Comparison of ENCODE assay signal across 22 mouse cellular contexts in genomic region chr6:113464040-113464439, GRCm38 (mm10). TPM values are rescaled to one million over a fixed set of nuclear protein-coding genes. Genes with fewer than 3 reads are reported as not detected.
"Had no signal": no experiment of that assay in that cellular context is flagged by ENCODE, and none has a peak within 500 bp of the region (broad histone marks: within the 10 kb centered on the region; RNA-seq: fewer than 3 reads in every experiment).

No protein-coding gene starts in this region.

- ATAC-seq: liver, postnatal 0 days; lung, postnatal 0 days; midbrain, embryonic 13.5 days; midbrain, embryonic 15.5 days had no signal

- H3K9ac ChIP-seq: liver, postnatal 0 days; lung, embryonic 15.5 days; midbrain, embryonic 13.5 days; midbrain, embryonic 15.5 days; stomach, embryonic 15.5 days had no signal

- H3K36me3 ChIP-seq: lung, embryonic 15.5 days; midbrain, embryonic 13.5 days; midbrain, embryonic 15.5 days; stomach, embryonic 15.5 days had no signal

- H3K27me3 ChIP-seq: lung, embryonic 15.5 days; midbrain, embryonic 15.5 days; stomach, embryonic 15.5 days had no signal

- H3K4me3 ChIP-seq: lung, embryonic 15.5 days; megakaryocyte, embryonic 14.5 days; midbrain, embryonic 13.5 days; midbrain, embryonic 15.5 days; stomach, embryonic 15.5 days had no signal

- H3K4me1 ChIP-seq: midbrain, embryonic 13.5 days had no signal

- H3K4me2 ChIP-seq: lung, embryonic 15.5 days; midbrain, embryonic 11.5 days; midbrain, embryonic 13.5 days; midbrain, embryonic 15.5 days; stomach, embryonic 15.5 days had no signal

- H3K9me3 ChIP-seq: lung, embryonic 15.5 days; megakaryocyte, embryonic 14.5 days; midbrain, embryonic 13.5 days; midbrain, embryonic 15.5 days; stomach, embryonic 15.5 days had no signal

- H3K27ac ChIP-seq: lung, embryonic 15.5 days; macrophage; midbrain, embryonic 13.5 days; midbrain, embryonic 15.5 days; stomach, embryonic 15.5 days; stomach, postnatal 0 days had no signal

- DNase-seq: liver, postnatal 0 days; lung, adult 2 months; lung, postnatal 14 days; lung, postnatal 36 days; right cerebral cortex, postnatal 14 days; thymus, adult 2 months; thymus, postnatal 25 days; thymus, postnatal 4 days had no signal

RNA-seq across cellular contexts. Expression of gene Il17re, which starts 5.8 kb away (rescaled TPM):
- total RNA-seq: monocyte, adult 5-6 weeks had no signal
- polyA plus RNA-seq: macrophage had no signal

RNA-seq across cellular contexts. Expression of gene Il17rc, which starts 7.2 kb away (rescaled TPM):
- total RNA-seq: megakaryocyte progenitor cell, adult 5-6 weeks; monocyte, adult 5-6 weeks; neutrophil, adult 5-6 weeks had no signal
- polyA plus RNA-seq: macrophage had no signal

RNA-seq across cellular contexts. Expression of gene Cidec, which starts 28.5 kb away (rescaled TPM):
- total RNA-seq: megakaryocyte progenitor cell, adult 5-6 weeks; midbrain, postnatal 0 days; monocyte, adult 5-6 weeks; neutrophil, adult 5-6 weeks had no signal
- polyA plus RNA-seq: lung, embryonic 15.5 days; macrophage; midbrain, embryonic 11.5 days; midbrain, embryonic 13.5 days; midbrain, embryonic 15.5 days; neural tube, embryonic 14.5 days had no signal
